Mouse (Mus musculus) C2C12 (cell line): ENCODE data around the gene Gfpt2. TPM values are rescaled to one million over a fixed set of nuclear protein-coding genes. Genes with fewer than 3 reads are reported as not detected.
"Not testable (repeated sequence)": the region's sequence is repeated elsewhere in the genome, so short reads cannot be mapped to it uniquely, and the experiment has no call there.

Experiments
- H3K27me3 ChIP-seq: one replicate; pipeline ENCODE4 v1.6.1; 2011; ENCODE audit not compliant: control insufficient read depth, insufficient read depth, insufficient read length
- H3K36me3 ChIP-seq: one replicate; pipeline ENCODE4 v1.6.1; 2011; ENCODE audit not compliant: control insufficient read depth, insufficient read depth
- H3K4me3 ChIP-seq: one replicate; pipeline ENCODE4 v1.5.1; 2011; ENCODE audit warnings: mild to moderate bottlenecking, control low read depth; ENCODE audit not compliant: poor library complexity, insufficient read depth, severe bottlenecking
- H3K79me2 ChIP-seq: one replicate; pipeline ENCODE4 v1.6.1; 2011; ENCODE audit not compliant: control insufficient read depth, insufficient read depth
- H3K79me3 ChIP-seq: one replicate; pipeline ENCODE4 v1.6.1; 2011; ENCODE audit warnings: low read depth, control low read depth
- H3ac ChIP-seq: one replicate; pipeline ENCODE3; 2011; ENCODE audit warnings: low read depth; ENCODE audit not compliant: control insufficient read depth, insufficient read length
- CEBPB ChIP-seq: IDR thresholded peaks from one replicate; pipeline ENCODE4 v1.6.1; 2011; ENCODE audit warnings: low read depth, mild to moderate bottlenecking, control low read depth, moderate library complexity
- CTCF ChIP-seq: IDR thresholded peaks from one replicate; pipeline ENCODE4 v1.5.1; 2011; ENCODE audit not compliant: control insufficient read depth, insufficient read depth, insufficient read length
- FOSL1 ChIP-seq: IDR thresholded peaks from one replicate; pipeline ENCODE4 v1.8.0; 2011; ENCODE audit warnings: mild to moderate bottlenecking, low read length; ENCODE audit not compliant: poor library complexity, insufficient read depth, severe bottlenecking
- MAX ChIP-seq: IDR thresholded peaks from one replicate; pipeline ENCODE4 v1.6.1; 2011; ENCODE audit warnings: mild to moderate bottlenecking, control low read depth
- MYOD1 ChIP-seq: IDR thresholded peaks from one replicate; pipeline ENCODE4 v1.6.1; 2011; ENCODE audit warnings: low read depth; ENCODE audit not compliant: control insufficient read depth, insufficient read length
- MYOG ChIP-seq: IDR thresholded peaks from one replicate; pipeline ENCODE4 v1.6.1; 2011; ENCODE audit not compliant: control insufficient read depth, insufficient read length; ENCODE audit errors: extremely low read depth
- USF1 ChIP-seq: IDR thresholded peaks from one replicate; pipeline ENCODE4 v1.6.1; 2011; ENCODE audit warnings: low read depth, mild to moderate bottlenecking, control low read depth, moderate library complexity
- polyA plus RNA-seq: library from polyadenylated mRNA; unstranded; fragments of >200 nt; fragmentation: generic; extraction: Trizol; gene quantifications from one replicate; pipeline ENCODE4 v1.2.1, GENCODE M21; 2012; ENCODE audit warnings: missing spikeins

Gfpt2 gene
- polyA plus RNA-seq, 1 experiment: 0.02 TPM

DNA sequence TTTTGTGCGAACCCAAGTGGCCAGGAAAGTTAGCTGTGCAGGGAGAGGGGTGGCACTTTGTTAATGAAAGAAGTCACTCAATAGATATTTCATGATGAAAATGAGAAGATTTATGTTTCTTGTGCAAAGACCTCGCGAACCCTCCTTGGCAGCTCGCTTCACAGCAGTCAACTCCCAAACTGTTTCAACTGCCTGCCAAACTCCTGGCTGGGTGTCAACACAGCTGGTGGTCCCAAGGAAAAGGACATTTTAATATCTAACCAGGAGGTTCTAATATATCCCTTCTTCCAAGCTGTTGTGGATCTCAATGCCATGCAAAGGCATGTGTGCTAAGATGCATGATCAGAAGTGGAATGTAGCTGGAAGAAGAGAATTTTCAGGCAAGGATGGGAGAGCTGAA, 7.5 kb downstream of the Gfpt2 start:
- no peaks in the 10 kb centered on the region for H3K79me3 ChIP-seq
- TF ChIP-seq MAX (no peak), MYOG (no peak), USF1 (no peak), CEBPB (no peak), FOSL1 (no peak), CTCF (no peak), MYOD1 (no peak)
- H3K27me3 ChIP-seq: peaks cover 29% of the 10 kb centered on the region
- H3K79me2 ChIP-seq: no peaks in the 10 kb centered on the region
- H3K36me3 ChIP-seq: no peaks in the 10 kb centered on the region
- no peak overlapping the region for H3K4me3 ChIP-seq
- no peak overlapping the region for H3ac ChIP-seq

DNA sequence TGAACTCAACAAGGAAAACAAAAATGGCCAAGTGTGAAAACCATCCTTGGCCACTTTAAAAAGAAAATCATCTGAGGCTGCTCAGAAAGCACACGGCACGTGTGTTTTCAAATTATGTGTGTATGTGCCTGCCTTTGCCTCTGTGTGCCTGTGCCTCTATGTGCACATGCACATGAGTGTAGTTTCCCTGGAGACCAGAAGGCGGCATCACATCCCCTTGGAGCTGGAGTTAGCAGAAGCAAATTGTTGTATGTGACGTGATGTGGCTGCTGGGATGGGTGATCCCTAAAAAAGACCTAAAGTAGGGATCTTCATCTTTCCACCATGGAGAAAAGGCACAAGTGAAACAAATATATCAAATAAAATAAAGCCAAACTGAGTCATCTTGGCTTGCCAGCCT, 9.8 kb downstream of the Gfpt2 start:
- H3ac ChIP-seq: no peak overlapping the region
- no peaks in the 10 kb centered on the region for H3K79me3 ChIP-seq
- peaks cover 16% of the 10 kb centered on the region for H3K27me3 ChIP-seq
- H3K36me3 ChIP-seq: no peaks in the 10 kb centered on the region
- H3K4me3 ChIP-seq: no peak overlapping the region
- H3K79me2 ChIP-seq: no peaks in the 10 kb centered on the region
- no peak for TF ChIP-seq MYOD1
- TF ChIP-seq MAX: no peak
- no peak for TF ChIP-seq USF1
- no peak for TF ChIP-seq CEBPB
- TF ChIP-seq FOSL1: no peak
- no peak for TF ChIP-seq MYOG

DNA sequence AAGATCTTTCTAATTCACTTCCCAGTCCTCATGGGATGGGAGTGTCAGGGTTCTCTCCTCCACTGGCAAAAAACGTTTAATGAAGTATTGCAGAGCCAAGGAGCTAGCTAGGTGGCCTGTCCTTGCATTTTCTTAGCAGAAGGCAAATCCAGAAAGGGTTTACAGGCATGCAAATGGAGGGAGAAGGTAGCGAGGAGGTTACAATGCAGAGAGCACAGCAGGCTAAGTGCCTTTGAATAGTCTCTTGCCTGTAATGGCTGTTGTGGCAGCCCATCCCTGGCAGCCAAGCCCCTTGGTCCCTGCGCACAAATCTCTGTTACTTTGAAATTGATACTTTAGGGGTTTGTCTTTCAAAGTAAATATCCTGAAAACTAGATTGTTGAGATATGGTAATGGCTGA, 12.2 kb downstream of the Gfpt2 start:
- Histone ChIP-seq H3K27me3 (peaks cover 8% of the 10 kb centered on the region), H3K79me2 (no peaks in the 10 kb centered on the region), H3K36me3 (no peaks in the 10 kb centered on the region), H3K4me3 (no peak overlapping the region), H3K79me3 (no peaks in the 10 kb centered on the region), H3ac (no peak overlapping the region)
- TF ChIP-seq CEBPB: no peak
- no peak for TF ChIP-seq USF1
- no peak for TF ChIP-seq FOSL1

DNA sequence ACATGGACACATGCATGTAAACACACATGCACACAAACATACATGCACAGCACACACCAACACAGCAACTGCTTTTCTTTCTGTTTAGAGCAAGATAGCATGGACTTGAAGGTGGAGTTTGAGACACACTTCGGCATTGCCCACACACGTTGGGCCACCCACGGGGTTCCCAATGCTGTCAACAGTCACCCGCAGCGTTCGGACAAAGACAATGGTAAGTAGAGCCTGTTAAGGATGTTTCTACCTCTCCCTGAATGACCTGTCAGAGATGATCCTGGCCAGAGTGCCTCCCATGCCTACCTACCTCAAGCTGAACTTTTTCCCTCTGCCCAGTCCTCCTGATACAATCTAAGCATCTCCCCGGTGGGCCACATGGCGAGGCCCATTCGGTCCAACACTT, 15.0 kb downstream of the Gfpt2 start:
- TF ChIP-seq CEBPB (no peak), FOSL1 (no peak), MAX (no peak), MYOG (no peak), USF1 (no peak), CTCF (no peak), MYOD1 (no peak)
- Histone ChIP-seq H3ac (no peak overlapping the region), H3K36me3 (no peaks in the 10 kb centered on the region), H3K79me3 (no peaks in the 10 kb centered on the region), H3K4me3 (no peak overlapping the region), H3K27me3 (peaks cover 8% of the 10 kb centered on the region), H3K79me2 (no peaks in the 10 kb centered on the region)

DNA sequence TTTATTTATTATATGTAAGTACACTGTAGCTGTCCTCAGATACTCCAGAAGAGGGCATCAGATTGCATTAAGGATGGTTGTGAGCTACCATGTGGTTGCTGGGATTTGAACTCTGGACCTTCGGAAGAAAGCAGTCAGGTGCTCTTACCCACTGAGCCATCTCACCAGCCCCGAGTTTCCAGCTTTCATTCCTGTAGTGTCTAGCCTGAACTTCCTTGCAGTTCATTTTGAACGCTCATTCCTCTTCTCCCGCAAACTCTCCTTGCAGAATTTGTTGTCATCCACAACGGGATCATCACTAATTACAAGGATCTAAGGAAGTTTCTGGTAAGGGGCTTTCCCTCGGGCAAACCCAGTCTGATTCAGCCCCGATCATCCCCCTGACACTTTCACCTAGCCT, 16.7 kb downstream of the Gfpt2 start:
- H3K79me2 ChIP-seq, H3K27me3 ChIP-seq, H3K79me3 ChIP-seq, H3K4me3 ChIP-seq, H3K36me3 ChIP-seq, H3ac ChIP-seq: not testable (repeated sequence)

DNA sequence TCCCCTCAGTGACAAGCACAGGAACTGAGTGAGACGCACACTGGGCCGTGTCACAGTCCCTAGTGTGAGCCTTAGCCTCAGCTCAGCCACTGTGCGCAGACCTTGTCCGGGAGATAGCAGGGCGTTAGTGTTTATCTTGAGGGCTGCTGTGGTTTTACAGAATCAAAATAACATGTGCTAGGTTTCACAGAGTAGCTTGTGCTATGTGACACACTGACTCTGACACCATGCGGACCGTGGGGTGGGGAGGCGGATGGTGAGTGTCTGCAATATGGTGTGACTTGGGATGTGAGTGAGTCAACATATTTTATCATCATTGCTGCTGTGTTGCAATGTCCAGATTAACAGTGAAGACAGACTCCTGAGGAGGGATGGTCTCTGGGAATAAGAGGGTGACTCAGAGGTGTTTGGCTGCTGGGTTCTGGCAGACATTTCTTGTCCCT, 17.1 kb downstream of the Gfpt2 start:
- no peaks in the 10 kb centered on the region for H3K79me2 ChIP-seq
- H3K27me3 ChIP-seq: peaks cover 3% of the 10 kb centered on the region
- no peak overlapping the region for H3ac ChIP-seq
- H3K4me3 ChIP-seq: no peak overlapping the region
- TF ChIP-seq MAX (peak; percentile 86), MYOD1 (no peak), CTCF (no peak), CEBPB (peak; percentile 96), USF1 (no peak), MYOG (no peak), FOSL1 (peak; percentile 3)
- H3K36me3 ChIP-seq: no peaks in the 10 kb centered on the region
- no peaks in the 10 kb centered on the region for H3K79me3 ChIP-seq
